Mouse (Mus musculus): ENCODE data around the gene Zfr. TPM values are rescaled to one million over a fixed set of nuclear protein-coding genes. Genes with fewer than 3 reads are reported as not detected.

The Zfr gene
- polyA plus RNA-seq, 1 experiment = 1.5 TPM

DNA sequence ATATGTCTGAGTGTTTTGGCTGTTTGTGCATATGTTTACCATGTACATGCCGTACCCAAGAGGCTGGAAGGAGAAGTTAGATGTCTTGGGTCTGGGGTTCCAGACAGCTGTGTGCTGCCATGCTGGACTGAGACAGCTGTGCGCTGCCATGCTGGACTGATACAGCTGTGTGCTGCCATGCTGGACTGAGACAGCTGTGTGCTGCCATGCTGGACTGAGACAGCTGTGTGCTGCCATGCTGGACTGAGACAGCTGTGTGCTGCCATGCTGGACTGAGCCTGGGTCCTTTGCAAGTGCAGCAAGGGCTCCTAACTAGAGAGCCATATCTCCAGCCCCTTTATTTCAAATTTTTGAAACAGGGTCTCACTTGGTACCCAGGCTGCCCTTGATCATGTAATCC, 106.6 kb downstream of the Zfr start:
- Histone ChIP-seq H3K36me3 (ENCODE audit: control insufficient read depth) (no peaks in the 10 kb centered on the region; the same call in 1 of the 2 replicates), H3K4me3 (replicated peaks) (no peak overlapping the region), H3K9me3 (ENCODE audit: control insufficient read depth, low read length) (no peaks in the 10 kb centered on the region)

GRCm38 (mm10) chr15:12225062-12225461, 107.4 kb downstream of the Zfr start:
- H3K27me3 ChIP-seq (ENCODE audit: control insufficient read depth) = no peaks in the 10 kb centered on the region
- TF ChIP-seq TAL1 (IDR thresholded peaks at IDR 0.05; ENCODE audit: low read length) (no peak), GATA1 (IDR thresholded peaks at IDR 0.05; ENCODE audit: low read length) (no peak)
- H3K4me3 ChIP-seq (replicated peaks) = no peak overlapping the region
- H3K4me1 ChIP-seq (ENCODE audit: control insufficient read depth) = peaks cover 51% of the 10 kb centered on the region
- no peaks in the 10 kb centered on the region for H3K9me3 ChIP-seq (ENCODE audit: control insufficient read depth, low read length)
- no peaks in the 10 kb centered on the region; the same call in 1 of the 2 replicates for H3K36me3 ChIP-seq (ENCODE audit: control insufficient read depth)

More for the DNA sequence above, 106.6 kb downstream of the Zfr start:
- H3K4me1 ChIP-seq (ENCODE audit: control insufficient read depth) = peaks cover 48% of the 10 kb centered on the region
- TF ChIP-seq GATA1 (IDR thresholded peaks at IDR 0.05; ENCODE audit: low read length) = no peak
- no peak for TF ChIP-seq TAL1 (IDR thresholded peaks at IDR 0.05; ENCODE audit: low read length)
- H3K27me3 ChIP-seq (ENCODE audit: control insufficient read depth) = no peaks in the 10 kb centered on the region

GRCm38 (mm10) chr15:12226908-12227307, 109.3 kb downstream of the Zfr start:
- TF ChIP-seq GATA1 (IDR thresholded peaks at IDR 0.05; ENCODE audit: low read length) (no peak), TAL1 (IDR thresholded peaks at IDR 0.05; ENCODE audit: low read length) (no peak)
- peaks cover 55% of the 10 kb centered on the region for H3K4me1 ChIP-seq (ENCODE audit: control insufficient read depth)
- H3K9me3 ChIP-seq (ENCODE audit: control insufficient read depth, low read length) = no peaks in the 10 kb centered on the region
- peaks cover 11% of the 10 kb centered on the region for H3K36me3 ChIP-seq (ENCODE audit: control insufficient read depth)
- no peaks in the 10 kb centered on the region for H3K27me3 ChIP-seq (ENCODE audit: control insufficient read depth)
- no peak overlapping the region for H3K4me3 ChIP-seq (replicated peaks)

DNA sequence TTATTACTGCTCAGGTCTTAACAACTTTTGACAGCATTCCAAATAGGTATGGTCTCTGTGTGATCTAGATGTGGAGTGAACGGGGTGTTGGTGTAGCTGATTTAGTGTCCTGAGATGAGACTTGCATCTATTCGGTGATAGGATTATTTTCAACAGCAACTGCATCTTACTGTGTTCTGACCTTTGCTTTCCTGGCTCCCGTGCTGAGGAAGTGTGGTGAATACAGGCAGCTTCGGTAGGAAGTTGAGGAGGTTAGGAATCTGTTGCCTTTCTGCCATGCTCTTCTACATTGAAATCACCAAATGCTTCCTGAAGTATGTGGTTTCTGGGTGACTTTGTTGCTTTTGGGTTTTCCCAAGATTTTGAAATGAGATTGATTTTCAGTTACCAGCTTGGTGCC, 109.7 kb downstream of the Zfr start:
- peaks cover 53% of the 10 kb centered on the region for H3K4me1 ChIP-seq (ENCODE audit: control insufficient read depth)
- no peak overlapping the region for H3K4me3 ChIP-seq (replicated peaks)
- H3K36me3 ChIP-seq (ENCODE audit: control insufficient read depth) = peaks cover 15% of the 10 kb centered on the region
- H3K9me3 ChIP-seq (ENCODE audit: control insufficient read depth, low read length) = no peaks in the 10 kb centered on the region
- TF ChIP-seq TAL1 (IDR thresholded peaks at IDR 0.05; ENCODE audit: low read length) (no peak), GATA1 (IDR thresholded peaks at IDR 0.05; ENCODE audit: low read length) (no peak)
- H3K27me3 ChIP-seq (ENCODE audit: control insufficient read depth) = no peaks in the 10 kb centered on the region

DNA sequence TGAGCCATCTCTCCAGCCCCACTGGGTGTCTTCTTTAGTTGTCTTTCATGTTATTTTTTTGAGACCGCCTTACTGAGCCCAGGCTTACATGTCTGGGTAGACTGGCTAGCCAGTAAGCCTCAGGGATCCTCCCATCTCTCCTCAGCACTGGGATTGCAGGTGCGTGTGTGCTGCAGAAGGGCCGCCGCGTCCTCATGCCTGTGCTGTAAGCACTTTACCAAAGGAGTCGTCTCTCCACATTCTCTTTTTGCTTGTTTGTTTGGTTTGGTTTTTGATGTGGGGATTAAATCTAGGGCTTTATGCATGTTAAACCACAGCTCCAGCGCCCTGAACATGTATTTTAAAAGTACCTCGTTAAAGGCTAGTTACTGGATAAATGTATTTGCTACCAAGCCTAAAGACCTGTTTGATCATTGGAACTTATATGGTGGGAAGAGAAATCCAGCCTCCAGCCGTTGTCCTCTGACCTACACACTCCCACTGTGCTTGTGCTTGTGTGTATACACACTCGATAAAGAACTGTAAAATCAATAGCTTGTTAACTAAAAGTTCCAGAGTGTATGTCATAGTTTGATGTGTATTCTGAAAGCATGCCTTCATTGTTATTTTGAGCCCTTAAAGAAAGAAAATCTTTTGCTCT, 112.1 kb downstream of the Zfr start:
- no peak for TF ChIP-seq TAL1 (IDR thresholded peaks at IDR 0.05; ENCODE audit: low read length)
- TF ChIP-seq GATA1 (IDR thresholded peaks at IDR 0.05; ENCODE audit: low read length) = no peak
- Histone ChIP-seq H3K36me3 (ENCODE audit: control insufficient read depth) (peaks cover 37% of the 10 kb centered on the region), H3K4me1 (ENCODE audit: control insufficient read depth) (peaks cover 47% of the 10 kb centered on the region), H3K27me3 (ENCODE audit: control insufficient read depth) (no peaks in the 10 kb centered on the region), H3K4me3 (replicated peaks) (no peak overlapping the region), H3K9me3 (ENCODE audit: control insufficient read depth, low read length) (no peaks in the 10 kb centered on the region)

GRCm38 (mm10) chr15:12230243-12230935, 112.8 kb downstream of the Zfr start:
- Histone ChIP-seq H3K27me3 (ENCODE audit: control insufficient read depth) (no peaks in the 10 kb centered on the region), H3K4me3 (replicated peaks) (no peak overlapping the region), H3K36me3 (ENCODE audit: control insufficient read depth) (peaks cover 41% of the 10 kb centered on the region), H3K4me1 (ENCODE audit: control insufficient read depth) (peaks cover 42% of the 10 kb centered on the region), H3K9me3 (ENCODE audit: control insufficient read depth, low read length) (no peaks in the 10 kb centered on the region)
- TF ChIP-seq GATA1 (IDR thresholded peaks at IDR 0.05; ENCODE audit: low read length) (no peak), TAL1 (IDR thresholded peaks at IDR 0.05; ENCODE audit: low read length) (no peak)

- H3K9me3 ChIP-seq (ENCODE audit: control insufficient read depth, low read length) = no peaks in the 10 kb centered on the region
- H3K36me3 ChIP-seq (ENCODE audit: control insufficient read depth) = peaks cover 49% of the 10 kb centered on the region
- TF ChIP-seq GATA1 (IDR thresholded peaks at IDR 0.05; ENCODE audit: low read length) (no peak), TAL1 (IDR thresholded peaks at IDR 0.05; ENCODE audit: low read length) (no peak)
- peaks cover 36% of the 10 kb centered on the region for H3K4me1 ChIP-seq (ENCODE audit: control insufficient read depth)
- H3K27me3 ChIP-seq (ENCODE audit: control insufficient read depth) = no peaks in the 10 kb centered on the region
- H3K4me3 ChIP-seq (replicated peaks) = no peak overlapping the region
Measured at GRCm38 (mm10) chr15:12231462-12231861, 113.8 kb downstream of the Zfr start.

DNA sequence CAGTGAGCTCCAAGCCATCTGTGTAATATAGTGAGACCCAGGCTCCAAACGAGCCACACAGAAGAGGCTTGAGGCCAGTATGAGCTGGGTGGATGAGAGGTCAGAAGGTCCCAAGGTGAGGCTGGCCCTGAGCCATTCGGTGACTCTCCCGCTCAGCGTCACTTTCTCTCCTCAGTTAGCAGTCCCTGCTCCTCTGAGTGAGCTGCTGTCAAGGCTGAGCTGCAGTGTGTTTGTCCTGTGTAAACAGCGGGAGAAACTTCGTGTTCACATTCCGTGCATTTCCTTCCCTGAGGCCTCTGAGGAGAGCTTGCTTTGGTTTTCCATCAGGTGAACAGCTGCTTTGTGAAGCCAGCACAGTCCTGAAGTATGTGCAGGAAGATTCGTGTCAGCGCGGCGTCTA, 114.8 kb downstream of the Zfr start:
- H3K9me3 ChIP-seq (ENCODE audit: control insufficient read depth, low read length) = no peaks in the 10 kb centered on the region
- H3K36me3 ChIP-seq (ENCODE audit: control insufficient read depth) = peaks cover 58% of the 10 kb centered on the region
- peaks cover 31% of the 10 kb centered on the region for H3K4me1 ChIP-seq (ENCODE audit: control insufficient read depth)
- TF ChIP-seq GATA1 (IDR thresholded peaks at IDR 0.05; ENCODE audit: low read length) (no peak), TAL1 (IDR thresholded peaks at IDR 0.05; ENCODE audit: low read length) (no peak)
- H3K4me3 ChIP-seq (replicated peaks) = no peak overlapping the region
- no peaks in the 10 kb centered on the region for H3K27me3 ChIP-seq (ENCODE audit: control insufficient read depth)

GRCm38 (mm10) chr15:12233021-12233420, 115.4 kb downstream of the Zfr start:
- Histone ChIP-seq H3K27me3 (ENCODE audit: control insufficient read depth) (no peaks in the 10 kb centered on the region), H3K36me3 (ENCODE audit: control insufficient read depth) (peaks cover 64% of the 10 kb centered on the region), H3K9me3 (ENCODE audit: control insufficient read depth, low read length) (no peaks in the 10 kb centered on the region), H3K4me1 (ENCODE audit: control insufficient read depth) (peaks cover 29% of the 10 kb centered on the region), H3K4me3 (replicated peaks) (no peak overlapping the region)
- TF ChIP-seq TAL1 (IDR thresholded peaks at IDR 0.05; ENCODE audit: low read length) (no peak), GATA1 (IDR thresholded peaks at IDR 0.05; ENCODE audit: low read length) (no peak)

Other genes with a start within 250 kb of the Zfr start
- gene Npr3, start 210.5 kb upstream of the Zfr start, polyA plus RNA-seq (2012) = not detected in 2 replicates
- gene Sub1, start 120.8 kb upstream of the Zfr start, polyA plus RNA-seq (2012) = 0.64 and 1.3 TPM in 2 replicates
- gene Mtmr12, start 87.2 kb downstream of the Zfr start, polyA plus RNA-seq (2012) = 0.16 and 0.30 TPM in 2 replicates
- gene Golph3, start 203.6 kb downstream of the Zfr start, polyA plus RNA-seq (2012) = 20.6 and 30.2 TPM in 2 replicates
- gene 1810049J17Rik, start 204.1 kb downstream of the Zfr start, polyA plus RNA-seq (2012) = not detected in 2 replicates

Measured in erythroblast, embryonic 14.5 days (primary cell).